Mouse (Mus musculus): Measurements from ENCODE around the gene Cd40lg.

The Cd40lg gene

DNA sequence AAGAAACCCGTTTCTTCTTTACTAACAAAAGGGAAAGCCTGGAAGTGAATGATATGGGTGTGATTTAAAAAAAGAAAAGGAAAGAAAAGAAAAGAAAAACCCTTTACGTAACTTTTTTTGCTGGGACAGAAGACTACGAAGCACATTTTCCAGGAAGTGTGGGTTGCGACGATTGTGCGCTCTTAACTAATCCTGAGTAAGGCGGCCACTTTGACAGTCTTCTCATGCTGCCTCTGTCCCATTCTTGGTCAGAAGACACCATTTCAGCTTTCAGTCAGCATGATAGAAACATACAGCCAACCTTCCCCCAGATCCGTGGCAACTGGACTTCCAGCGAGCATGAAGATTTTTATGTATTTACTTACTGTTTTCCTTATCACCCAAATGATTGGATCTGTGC, at the start of gene Cd40lg:
TSS of gene Cd40lg (plus strand) at position 268 of the 400 bp plus-strand sequence.
- DNase-seq: no peak

- no peak for DNase-seq
Observed at GRCm38 (mm10) chrX:57166549-57166948, 45.4 kb upstream of the Cd40lg start.

DNA sequence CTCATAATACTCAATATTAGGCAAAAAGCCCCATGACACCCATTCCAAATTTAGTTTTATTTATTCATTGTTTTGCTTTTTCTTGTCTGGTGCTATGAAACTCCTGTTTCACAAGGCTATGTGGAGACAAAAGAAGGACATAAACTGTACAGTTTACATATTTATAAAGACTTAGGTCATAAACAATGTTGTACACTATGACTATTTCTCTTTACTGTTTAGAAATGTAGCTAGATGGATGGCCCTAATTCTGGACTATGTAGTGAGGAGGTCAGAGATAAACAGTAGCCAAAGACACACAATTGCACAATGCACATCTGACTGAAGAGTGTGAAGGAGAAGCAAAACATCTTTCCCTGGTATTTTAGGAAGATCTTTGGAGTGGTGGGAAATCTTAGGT, 40.7 kb upstream of the Cd40lg start:
- no peak for DNase-seq

GRCm38 (mm10) chrX:57177225-57177779, 34.6 kb upstream of the Cd40lg start:
- no peak for DNase-seq

DNA sequence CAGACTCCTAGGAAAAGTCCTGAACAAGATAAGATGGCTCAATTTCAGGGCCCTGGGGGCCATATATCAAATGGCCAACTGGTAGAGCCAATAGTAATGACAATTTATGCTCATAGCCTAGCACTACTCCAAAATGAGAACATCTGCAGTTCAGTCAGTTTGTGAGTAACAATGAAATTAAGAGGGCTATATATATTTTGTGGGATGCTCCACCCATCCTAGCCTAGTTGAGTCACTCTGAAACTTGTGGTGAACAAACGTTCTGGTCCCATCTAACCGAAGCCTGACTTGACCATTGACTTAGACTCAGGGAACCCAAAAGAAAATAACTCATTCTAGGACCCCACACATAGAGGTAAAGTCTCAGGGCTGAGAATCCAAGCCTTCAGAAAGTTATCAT, 29.5 kb upstream of the Cd40lg start:
- DNase-seq: no peak

DNA sequence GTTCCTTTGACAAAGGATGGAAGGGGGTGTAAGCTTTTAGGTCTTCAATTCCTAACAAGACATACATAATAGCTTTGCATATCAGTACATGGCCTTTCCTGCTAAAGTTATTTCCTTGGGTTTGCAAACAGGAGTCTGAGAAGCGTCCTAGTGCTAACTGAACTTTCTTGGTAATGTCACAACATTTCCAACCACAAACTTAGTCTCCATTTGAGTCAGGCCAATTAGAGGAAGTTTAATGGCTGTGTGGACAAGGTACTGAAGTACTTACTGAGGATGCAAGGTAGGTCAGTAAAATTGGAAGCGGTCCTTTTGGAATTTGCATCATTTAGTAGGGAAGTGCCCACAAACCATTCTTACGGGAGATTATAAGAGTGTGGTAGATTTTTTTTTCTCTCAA, 28.6 kb upstream of the Cd40lg start:
- DNase-seq: no peak

DNA sequence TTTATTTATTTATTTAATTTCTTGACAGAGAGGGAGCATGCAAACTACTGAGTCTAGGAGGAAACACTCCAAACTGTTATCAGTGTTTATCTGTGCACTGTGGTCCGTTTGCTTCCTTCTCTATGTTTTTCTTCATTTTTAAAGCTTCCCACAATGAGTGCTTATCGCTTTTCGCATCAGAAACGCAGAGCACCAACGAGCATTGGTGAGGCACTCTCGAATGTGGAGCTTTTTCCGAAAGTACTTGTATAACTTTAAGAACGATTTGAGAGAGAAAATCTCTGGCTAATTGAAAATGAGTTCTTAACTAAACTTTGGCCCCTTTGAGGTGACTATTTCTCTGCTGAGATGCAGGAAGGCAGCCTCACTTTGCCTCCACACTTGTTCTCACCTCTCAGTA, 24.6 kb upstream of the Cd40lg start:
- no peak for DNase-seq

GRCm38 (mm10) chrX:57189335-57189734, 22.6 kb upstream of the Cd40lg start:
- no peak for DNase-seq

DNA sequence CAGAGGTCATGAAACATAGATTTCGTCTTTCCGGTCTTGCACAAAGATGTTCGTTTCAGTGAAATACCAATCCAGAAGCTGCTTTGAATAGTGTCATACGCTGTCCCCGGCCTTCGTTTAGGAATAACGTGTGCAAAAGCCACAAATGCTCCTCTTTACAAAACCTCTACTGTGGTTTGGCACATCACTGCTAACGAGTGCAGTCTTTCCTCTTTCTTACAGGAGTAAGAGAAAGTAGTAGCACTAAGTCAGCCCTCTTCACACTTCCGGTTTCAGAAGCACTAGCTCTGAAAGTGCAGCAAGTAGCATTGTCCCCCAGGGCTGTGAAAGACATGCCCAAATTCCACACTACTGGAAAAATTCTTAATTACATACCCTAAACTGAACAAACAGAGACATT, 15.6 kb upstream of the Cd40lg start:
- DNase-seq: no peak

- no peak for DNase-seq
Observed at GRCm38 (mm10) chrX:57198036-57198435, 13.9 kb upstream of the Cd40lg start.

DNA sequence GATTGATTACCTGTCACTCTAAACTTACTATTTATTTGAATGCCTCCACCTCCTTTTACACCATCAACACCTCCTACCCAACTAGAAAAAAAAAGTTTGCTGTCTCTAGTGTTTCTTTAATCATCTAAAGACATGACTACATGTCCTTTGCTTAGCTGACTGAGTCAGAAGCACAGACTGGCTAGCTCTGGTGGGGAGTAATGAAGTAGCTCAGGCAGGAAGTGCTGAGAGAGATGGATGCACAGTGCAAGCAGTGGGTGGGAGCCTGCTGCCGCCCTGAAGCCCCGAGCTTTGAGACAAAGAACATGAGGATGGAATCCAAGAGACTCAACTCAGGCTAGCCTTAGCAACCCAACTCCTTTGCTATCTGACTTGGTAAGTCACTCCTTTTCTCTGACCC, 11.5 kb upstream of the Cd40lg start:
- no peak for DNase-seq

DNA sequence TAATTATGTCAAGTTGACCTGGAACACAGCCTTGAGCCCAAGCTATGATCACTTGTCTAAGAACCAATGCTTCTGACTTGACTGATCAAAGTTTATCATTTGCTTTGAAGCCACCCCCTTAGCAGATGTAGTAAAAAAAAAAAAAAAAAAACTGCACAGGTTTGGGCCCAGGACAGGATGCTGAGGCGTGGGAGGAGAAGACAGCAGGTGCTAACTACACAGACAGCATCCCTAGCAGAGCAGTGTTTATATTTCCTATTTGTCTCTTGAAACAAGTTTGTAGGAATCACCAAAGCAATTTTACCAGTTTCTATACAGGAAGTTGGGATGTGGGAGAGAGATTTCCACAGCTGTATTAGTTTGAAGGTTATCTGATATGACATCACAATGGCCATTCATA, 1.4 kb upstream of the Cd40lg start:
- DNase-seq: no peak

GRCm38 (mm10) chrX:57212862-57213261, 919 bp downstream of the Cd40lg start:
- DNase-seq: no peak

GRCm38 (mm10) chrX:57215495-57215894, 3.6 kb downstream of the Cd40lg start:
- DNase-seq: no peak

DNA sequence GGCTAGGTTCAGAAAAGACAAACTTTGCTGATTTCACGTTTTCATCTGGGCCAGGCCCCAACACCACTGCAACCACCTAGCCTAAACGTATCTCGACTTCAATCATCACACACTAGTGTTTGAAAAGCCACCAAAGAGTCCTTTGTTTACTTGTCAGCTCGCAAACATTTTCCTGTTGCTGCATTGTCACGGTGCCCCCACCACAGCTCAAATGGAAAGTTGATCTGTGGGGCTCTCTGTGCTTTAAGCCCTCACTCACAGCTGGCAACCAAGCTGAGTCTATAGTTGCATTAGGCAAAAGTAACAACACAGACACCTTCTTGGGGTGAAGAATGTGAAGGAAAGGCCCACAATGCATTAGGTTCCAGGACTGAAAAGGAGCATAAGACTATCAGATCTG, 4.3 kb downstream of the Cd40lg start:
- no peak for DNase-seq

DNA sequence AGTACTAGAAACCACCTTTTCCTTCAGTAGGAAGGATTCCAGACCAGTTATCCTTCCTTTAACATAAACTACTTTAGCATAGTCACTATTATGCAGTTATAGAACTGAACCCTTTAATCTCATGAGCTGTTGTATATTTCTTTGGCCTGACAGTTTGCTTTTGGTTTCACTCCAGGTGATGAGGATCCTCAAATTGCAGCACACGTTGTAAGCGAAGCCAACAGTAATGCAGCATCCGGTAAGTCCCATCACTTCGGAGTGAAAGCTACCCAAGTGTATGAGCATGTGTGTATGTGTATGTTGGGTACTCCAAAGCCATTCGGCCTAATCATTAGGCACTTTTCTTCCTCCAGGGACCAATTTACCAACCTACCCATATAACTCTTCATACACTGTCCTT, 7.6 kb downstream of the Cd40lg start:
- DNase-seq: no peak

GRCm38 (mm10) chrX:57221881-57222280, 9.9 kb downstream of the Cd40lg start:
- no peak for DNase-seq

DNA sequence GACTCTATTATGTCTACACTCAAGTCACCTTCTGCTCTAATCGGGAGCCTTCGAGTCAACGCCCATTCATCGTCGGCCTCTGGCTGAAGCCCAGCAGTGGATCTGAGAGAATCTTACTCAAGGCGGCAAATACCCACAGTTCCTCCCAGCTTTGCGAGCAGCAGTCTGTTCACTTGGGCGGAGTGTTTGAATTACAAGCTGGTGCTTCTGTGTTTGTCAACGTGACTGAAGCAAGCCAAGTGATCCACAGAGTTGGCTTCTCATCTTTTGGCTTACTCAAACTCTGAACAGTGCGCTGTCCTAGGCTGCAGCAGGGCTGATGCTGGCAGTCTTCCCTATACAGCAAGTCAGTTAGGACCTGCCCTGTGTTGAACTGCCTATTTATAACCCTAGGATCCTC, 11.4 kb downstream of the Cd40lg start:
- no peak for DNase-seq

DNA sequence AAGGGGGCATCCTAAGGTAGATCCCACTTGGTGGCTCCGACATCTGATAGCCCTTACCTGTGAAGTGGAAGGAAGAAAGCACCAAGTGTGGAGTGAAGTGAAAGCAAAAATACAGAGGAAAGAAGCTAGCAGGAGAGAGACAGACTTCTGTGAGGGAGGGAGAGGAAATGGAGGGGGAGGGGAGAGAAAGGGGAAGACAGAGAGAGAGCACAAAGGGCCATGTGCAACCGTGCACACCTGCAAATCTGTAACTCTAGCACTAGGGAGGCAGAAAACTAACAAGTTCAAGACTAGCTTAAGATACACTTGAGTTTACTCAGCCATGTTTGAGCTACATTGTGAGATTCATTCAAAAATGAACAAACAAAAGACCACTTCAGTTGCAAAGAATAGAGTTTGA, 16.2 kb downstream of the Cd40lg start:
- DNase-seq: no peak

DNA sequence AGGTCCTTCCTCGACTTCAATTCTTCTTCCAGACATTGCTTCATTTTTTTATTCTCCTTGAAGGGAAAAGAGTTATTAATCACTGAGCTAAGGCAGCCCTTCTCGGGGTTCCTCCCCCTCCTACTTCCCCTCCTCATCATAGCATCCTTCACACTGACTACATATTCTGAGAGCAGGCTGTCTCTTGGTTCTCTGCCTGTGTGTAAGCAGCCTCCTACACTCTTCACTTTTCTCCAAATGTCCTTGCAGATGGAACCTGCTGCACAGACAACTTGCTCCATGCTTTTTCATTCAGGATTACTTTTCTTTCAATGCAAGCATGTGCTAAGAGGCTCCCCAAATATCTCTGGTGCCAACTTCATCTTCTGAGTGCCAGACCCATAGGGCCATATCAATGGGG, 21.7 kb downstream of the Cd40lg start:
- DNase-seq: no peak

- DNase-seq: no peak
Observed at GRCm38 (mm10) chrX:57235982-57236381, 24.0 kb downstream of the Cd40lg start.

GRCm38 (mm10) chrX:57238572-57238971, 26.6 kb downstream of the Cd40lg start:
- DNase-seq: no peak

DNA sequence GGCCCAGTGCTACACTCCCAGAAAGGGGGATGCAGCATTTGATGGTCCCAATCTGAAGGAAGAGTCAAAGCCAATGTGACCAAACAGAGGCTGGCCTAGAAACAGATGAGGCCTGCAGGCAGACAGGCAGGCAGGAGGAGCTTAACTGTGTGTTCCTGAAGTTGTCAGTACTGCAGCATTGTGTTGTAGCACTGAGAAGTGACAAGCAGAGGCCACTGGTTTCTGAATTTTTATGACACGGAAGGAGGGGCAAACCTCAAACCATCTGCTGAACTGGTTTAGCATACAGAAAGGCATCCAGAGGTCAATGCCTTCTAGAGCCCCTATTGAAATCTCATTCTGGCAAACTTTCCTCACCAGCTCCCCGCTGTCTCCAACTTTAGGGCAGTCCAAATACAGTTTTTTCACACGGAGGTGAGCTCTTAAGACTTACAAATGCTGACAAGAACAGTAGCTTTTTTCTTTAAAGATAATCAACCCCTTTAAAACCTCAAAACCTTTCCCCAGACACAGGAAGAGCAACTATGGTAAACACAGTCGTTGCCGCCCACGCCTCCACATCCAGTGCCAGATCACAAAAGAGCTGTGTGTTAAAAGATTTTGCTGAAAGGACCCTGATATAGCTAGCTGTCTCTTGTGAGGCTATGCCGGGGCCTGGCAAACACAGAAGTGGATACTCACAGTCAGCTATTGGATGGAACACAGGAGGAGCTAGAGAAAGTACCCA, 41.5 kb downstream of the Cd40lg start:
- no peak for DNase-seq

DNA sequence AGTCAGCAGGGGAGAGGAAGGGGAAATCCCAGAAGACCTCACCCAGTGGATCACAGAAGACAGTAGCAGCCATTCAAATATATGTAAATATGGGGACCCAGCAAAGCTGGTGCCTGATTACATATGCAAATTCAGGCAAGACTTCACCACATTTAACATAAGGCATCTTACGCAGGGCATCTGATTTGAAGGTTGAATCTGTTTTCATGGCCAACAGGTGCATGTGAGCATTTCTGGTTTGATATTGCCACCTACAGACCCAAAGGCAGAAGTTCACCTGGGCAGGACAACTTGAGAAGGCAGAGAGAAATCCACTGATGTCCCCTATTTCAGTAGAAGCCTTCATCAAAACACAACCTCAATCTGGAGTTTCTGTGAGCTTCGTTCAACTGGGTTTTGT, 48.8 kb downstream of the Cd40lg start:
- no peak for DNase-seq

GRCm38 (mm10) chrX:57263515-57263914, 51.6 kb downstream of the Cd40lg start:
- DNase-seq: no peak

Measured in cerebellum, adult 9-11 months (tissue).